Mouse (Mus musculus): ENCODE measurements around the gene Slco3a1. TPM values are rescaled to one million over a fixed set of nuclear protein-coding genes. Genes with fewer than 3 reads are reported as not detected.

Gene Slco3a1
- total RNA-seq, 2 experiments from 2014 or later, result 3.3 to 4.4 TPM

GRCm38 (mm10) chr7:74529877-74530276, 24.7 kb downstream of the Slco3a1 start:
- ATAC-seq (replicated peaks; ENCODE audit: low FRiP score, poor library complexity, severe bottlenecking), result no peak

GRCm38 (mm10) chr7:74529183-74529757, 25.3 kb downstream of the Slco3a1 start:
- no peak for ATAC-seq (replicated peaks; ENCODE audit: low FRiP score, poor library complexity, severe bottlenecking)

- ATAC-seq (replicated peaks; ENCODE audit: low FRiP score, poor library complexity, severe bottlenecking), result no peak
These were observed 26.4 kb downstream of the Slco3a1 start for GRCm38 (mm10) chr7:74528182-74528581.

- no peak for ATAC-seq (replicated peaks; ENCODE audit: low FRiP score, poor library complexity, severe bottlenecking)
These were observed 26.9 kb downstream of the Slco3a1 start for GRCm38 (mm10) chr7:74527689-74528088.

- ATAC-seq (replicated peaks; ENCODE audit: low FRiP score, poor library complexity, severe bottlenecking), result no peak
These were observed 28.6 kb downstream of the Slco3a1 start for GRCm38 (mm10) chr7:74526030-74526429.

GRCm38 (mm10) chr7:74525586-74525985, 29.0 kb downstream of the Slco3a1 start:
- no peak for ATAC-seq (replicated peaks; ENCODE audit: low FRiP score, poor library complexity, severe bottlenecking)

GRCm38 (mm10) chr7:74524188-74524971, 30.2 kb downstream of the Slco3a1 start:
- no peak for ATAC-seq (replicated peaks; ENCODE audit: low FRiP score, poor library complexity, severe bottlenecking)

GRCm38 (mm10) chr7:74523086-74523485, 31.5 kb downstream of the Slco3a1 start:
- no peak for ATAC-seq (replicated peaks; ENCODE audit: low FRiP score, poor library complexity, severe bottlenecking)

- no peak for ATAC-seq (replicated peaks; ENCODE audit: low FRiP score, poor library complexity, severe bottlenecking)
These were observed 32.3 kb downstream of the Slco3a1 start for GRCm38 (mm10) chr7:74522260-74522659.

- ATAC-seq (replicated peaks; ENCODE audit: low FRiP score, poor library complexity, severe bottlenecking), result no peak
These were observed 35.2 kb downstream of the Slco3a1 start for GRCm38 (mm10) chr7:74519386-74519785.

GRCm38 (mm10) chr7:74518776-74519175, 35.8 kb downstream of the Slco3a1 start:
- no peak for ATAC-seq (replicated peaks; ENCODE audit: low FRiP score, poor library complexity, severe bottlenecking)

- ATAC-seq (replicated peaks; ENCODE audit: low FRiP score, poor library complexity, severe bottlenecking), result no peak
These were observed 36.3 kb downstream of the Slco3a1 start for GRCm38 (mm10) chr7:74518255-74518654.

GRCm38 (mm10) chr7:74510676-74511075, 43.9 kb downstream of the Slco3a1 start:
- no peak for ATAC-seq (replicated peaks; ENCODE audit: low FRiP score, poor library complexity, severe bottlenecking)

GRCm38 (mm10) chr7:74508205-74508604, 46.4 kb downstream of the Slco3a1 start:
- ATAC-seq (replicated peaks; ENCODE audit: low FRiP score, poor library complexity, severe bottlenecking), result no peak

- ATAC-seq (replicated peaks; ENCODE audit: low FRiP score, poor library complexity, severe bottlenecking), result no peak
These were observed 47.7 kb downstream of the Slco3a1 start for GRCm38 (mm10) chr7:74506856-74507255.

GRCm38 (mm10) chr7:74505635-74506034, 48.9 kb downstream of the Slco3a1 start:
- ATAC-seq (replicated peaks; ENCODE audit: low FRiP score, poor library complexity, severe bottlenecking), result no peak

GRCm38 (mm10) chr7:74501187-74501586, 53.4 kb downstream of the Slco3a1 start:
- ATAC-seq (replicated peaks; ENCODE audit: low FRiP score, poor library complexity, severe bottlenecking), result no peak

GRCm38 (mm10) chr7:74499470-74499869, 55.1 kb downstream of the Slco3a1 start:
- ATAC-seq (replicated peaks; ENCODE audit: low FRiP score, poor library complexity, severe bottlenecking), result no peak

GRCm38 (mm10) chr7:74498266-74498980, 56.2 kb downstream of the Slco3a1 start:
- no peak for ATAC-seq (replicated peaks; ENCODE audit: low FRiP score, poor library complexity, severe bottlenecking)

GRCm38 (mm10) chr7:74497203-74497602, 57.4 kb downstream of the Slco3a1 start:
- ATAC-seq (replicated peaks; ENCODE audit: low FRiP score, poor library complexity, severe bottlenecking), result no peak

- no peak for ATAC-seq (replicated peaks; ENCODE audit: low FRiP score, poor library complexity, severe bottlenecking)
These were observed 59.1 kb downstream of the Slco3a1 start for GRCm38 (mm10) chr7:74495451-74495850.
